Mouse (Mus musculus) E14TG2a.4 (cell line): ENCODE results near the gene Nudt14.

ENCODE experiments used
- CTCF ChIP-seq: conservative IDR thresholded peaks from 2 replicates; pipeline ENCODE4 v1.5.1; 2014; ENCODE audit warnings: low read length
- POU5F1 ChIP-seq: IDR thresholded peaks from 2 replicates; pipeline ENCODE4 v1.6.1; 2014; ENCODE audit warnings: low read length, borderline replicate concordance

GRCm38 (mm10) chr12:112921518-112921917 lies 20.4 kb downstream of the Nudt14 start:
- TF ChIP-seq CTCF = no peak
- no peak for TF ChIP-seq POU5F1
